Mouse (Mus musculus) ES-Bruce4 (cell line): ENCODE data around the gene Fam89b. TPM values are rescaled to one million over a fixed set of nuclear protein-coding genes. Genes with fewer than 3 reads are reported as not detected.

Experiments used
- H3K27ac ChIP-seq: 2 replicates; pipeline ENCODE4 v1.5.1; 2012; ENCODE audit warnings: low read length, inconsistent platforms; ENCODE audit not compliant: insufficient read depth
- H3K27me3 ChIP-seq: 2 replicates; pipeline ENCODE4 v1.6.1; 2012; ENCODE audit warnings: mild to moderate bottlenecking, low read length, inconsistent platforms; ENCODE audit not compliant: control insufficient read depth, poor library complexity, insufficient read depth, severe bottlenecking
- H3K36me3 ChIP-seq: 2 replicates; pipeline ENCODE4 v1.6.1; 2012; ENCODE audit warnings: inconsistent platforms, mild to moderate bottlenecking, low read length, moderate library complexity; ENCODE audit not compliant: control insufficient read depth, poor library complexity, insufficient read depth, severe bottlenecking
- H3K4me1 ChIP-seq: one replicate; pipeline ENCODE4 v1.8.1; 2011; ENCODE audit warnings: low read length; ENCODE audit not compliant: control insufficient read depth, insufficient read depth
- H3K4me3 ChIP-seq: 2 replicates; pipeline ENCODE4 v1.5.1; 2011; ENCODE audit warnings: low read depth, mild to moderate bottlenecking, low read length
- H3K9ac ChIP-seq: 2 replicates; pipeline ENCODE4 v1.6.1; 2012; ENCODE audit warnings: low read depth, mild to moderate bottlenecking, inconsistent platforms; ENCODE audit not compliant: poor library complexity, severe bottlenecking
- H3K9me3 ChIP-seq: replicated peaks from 2 replicates; pipeline ENCODE4 v1.6.1; 2012; ENCODE audit warnings: mild to moderate bottlenecking, low read length, inconsistent platforms; ENCODE audit not compliant: control insufficient read depth, poor library complexity, insufficient read depth, severe bottlenecking
- CTCF ChIP-seq: IDR thresholded peaks from one replicate; pipeline ENCODE4 v1.8.1; 2011; ENCODE audit warnings: low read depth, low read length
- EP300 ChIP-seq: IDR thresholded peaks from 2 replicates; pipeline ENCODE4 v1.6.1; 2011; ENCODE audit warnings: low read depth, low read length; ENCODE audit not compliant: insufficient read depth
- POLR2A ChIP-seq: IDR thresholded peaks from one replicate; pipeline ENCODE4 v1.8.1; 2011; ENCODE audit warnings: low read length; ENCODE audit not compliant: insufficient read depth
- polyA plus RNA-seq: library from polyadenylated mRNA; stranded (reverse); fragments of >200 nt; gene quantifications from 2 replicates; pipeline ENCODE4 v1.2.4, GENCODE M21; 2011; ENCODE audit warnings: low read depth; ENCODE audit not compliant: missing spikeins, insufficient read depth, insufficient read length

The Fam89b gene
- polyA plus RNA-seq = 13.1 and 14.6 TPM in 2 replicates

DNA sequence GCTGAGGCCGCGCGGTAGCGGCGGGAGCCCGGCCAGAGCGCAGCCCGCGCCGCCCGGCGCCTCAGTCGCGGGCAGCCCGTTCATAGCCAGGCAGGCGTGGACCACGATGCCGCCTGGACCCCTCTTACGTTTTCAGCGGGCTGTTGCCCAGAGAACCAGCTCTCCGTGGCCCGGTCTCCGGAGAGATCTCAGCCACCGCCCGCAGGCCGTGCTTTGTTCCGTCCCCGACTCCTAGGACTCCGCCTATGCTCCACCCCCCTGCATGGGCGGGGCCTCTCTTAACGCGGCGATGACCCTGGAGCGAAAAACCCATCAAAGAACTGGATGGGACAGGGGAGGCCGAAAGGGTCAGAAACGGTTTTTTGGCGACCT is at the start of gene Fam89b:
Fam89b (minus strand) TSS at position 210 of the 372 bp plus-strand sequence.
- Histone ChIP-seq H3K9ac (peak within 1 kb of the TSS; percentile 95), H3K4me1 (no peaks in the 10 kb centered on the region), H3K9me3 (no peaks in the 10 kb centered on the region), H3K27ac (no peak within 1 kb of the TSS), H3K36me3 (no peaks in the 10 kb centered on the region), H3K4me3 (peak within 1 kb of the TSS; percentile 91), H3K27me3 (no peaks in the 10 kb centered on the region)
- TF ChIP-seq EP300 (no peak), CTCF (no peak), POLR2A (peak; percentile 74)

DNA sequence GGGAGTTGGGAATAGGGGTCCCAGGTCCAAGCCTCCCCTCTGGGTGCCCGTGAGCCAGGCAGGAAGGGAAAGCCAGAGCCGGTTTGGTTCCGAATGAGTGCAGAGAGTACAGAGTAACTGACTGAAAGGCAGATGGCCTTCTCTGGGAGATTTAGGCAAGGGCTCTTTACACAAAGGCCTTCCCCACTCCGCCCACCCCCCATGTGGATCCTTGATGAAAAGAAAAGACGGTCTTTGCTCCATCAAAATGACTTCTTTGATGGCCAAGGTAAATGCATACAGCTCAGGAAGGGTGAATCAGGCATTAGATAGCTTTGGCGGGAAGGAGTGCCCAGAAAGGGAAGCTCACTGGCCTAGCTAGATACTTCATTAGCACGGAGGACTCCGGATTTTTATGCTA is 48.9 kb upstream of the Fam89b start:
- TF ChIP-seq CTCF = no peak
- TF ChIP-seq POLR2A = no peak
- no peak for TF ChIP-seq EP300
- peak overlapping the region; percentile 41 for H3K9ac ChIP-seq
- H3K27ac ChIP-seq = peak overlapping the region; percentile 69

DNA sequence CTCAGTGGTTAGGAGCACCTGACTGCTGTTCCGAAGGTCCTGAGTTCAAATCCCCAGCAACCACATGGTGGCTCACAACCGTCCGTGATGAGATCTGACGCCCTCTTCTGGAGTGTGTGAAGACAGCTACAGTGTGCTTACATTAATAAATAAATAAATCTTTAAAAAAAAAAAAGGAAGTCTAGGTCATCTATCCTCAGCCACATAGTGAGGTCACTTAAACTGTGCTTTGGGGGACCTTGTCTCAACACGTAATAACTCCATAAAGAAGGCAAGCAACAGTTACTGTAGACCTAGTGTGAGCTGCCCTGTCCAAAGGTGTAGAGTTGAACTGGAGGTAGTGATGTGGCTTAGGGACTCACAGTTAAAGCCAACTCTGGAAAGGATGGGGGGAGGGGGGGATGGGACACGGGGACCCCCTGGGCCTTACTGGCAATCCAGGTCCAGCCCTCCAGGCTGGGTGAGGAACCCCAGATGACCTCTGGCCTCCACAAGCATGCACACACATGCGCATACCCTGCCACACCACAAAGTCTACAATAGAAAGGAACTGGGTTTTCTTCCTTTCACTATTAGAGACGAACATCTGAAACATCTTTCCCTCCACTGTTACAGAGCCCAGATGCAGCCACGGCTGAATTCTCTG is 48.1 kb upstream of the Fam89b start:
- peaks cover 3% of the 10 kb centered on the region for H3K4me1 ChIP-seq
- TF ChIP-seq POLR2A (no peak), EP300 (peak; percentile 70), CTCF (peak; percentile 24)
- H3K27ac ChIP-seq = peak overlapping the region; percentile 69
- no peaks in the 10 kb centered on the region for H3K9me3 ChIP-seq
- peak overlapping the region; percentile 14; the same call in 1 of the 2 replicates for H3K4me3 ChIP-seq
- peak overlapping the region; percentile 41 for H3K9ac ChIP-seq
- H3K27me3 ChIP-seq = no peaks in the 10 kb centered on the region
- H3K36me3 ChIP-seq = no peaks in the 10 kb centered on the region

More for the DNA sequence above, 48.9 kb upstream of the Fam89b start:
- Histone ChIP-seq H3K9me3 (no peaks in the 10 kb centered on the region), H3K27me3 (no peaks in the 10 kb centered on the region), H3K4me3 (no peak overlapping the region), H3K4me1 (peaks cover 3% of the 10 kb centered on the region), H3K36me3 (no peaks in the 10 kb centered on the region)

DNA sequence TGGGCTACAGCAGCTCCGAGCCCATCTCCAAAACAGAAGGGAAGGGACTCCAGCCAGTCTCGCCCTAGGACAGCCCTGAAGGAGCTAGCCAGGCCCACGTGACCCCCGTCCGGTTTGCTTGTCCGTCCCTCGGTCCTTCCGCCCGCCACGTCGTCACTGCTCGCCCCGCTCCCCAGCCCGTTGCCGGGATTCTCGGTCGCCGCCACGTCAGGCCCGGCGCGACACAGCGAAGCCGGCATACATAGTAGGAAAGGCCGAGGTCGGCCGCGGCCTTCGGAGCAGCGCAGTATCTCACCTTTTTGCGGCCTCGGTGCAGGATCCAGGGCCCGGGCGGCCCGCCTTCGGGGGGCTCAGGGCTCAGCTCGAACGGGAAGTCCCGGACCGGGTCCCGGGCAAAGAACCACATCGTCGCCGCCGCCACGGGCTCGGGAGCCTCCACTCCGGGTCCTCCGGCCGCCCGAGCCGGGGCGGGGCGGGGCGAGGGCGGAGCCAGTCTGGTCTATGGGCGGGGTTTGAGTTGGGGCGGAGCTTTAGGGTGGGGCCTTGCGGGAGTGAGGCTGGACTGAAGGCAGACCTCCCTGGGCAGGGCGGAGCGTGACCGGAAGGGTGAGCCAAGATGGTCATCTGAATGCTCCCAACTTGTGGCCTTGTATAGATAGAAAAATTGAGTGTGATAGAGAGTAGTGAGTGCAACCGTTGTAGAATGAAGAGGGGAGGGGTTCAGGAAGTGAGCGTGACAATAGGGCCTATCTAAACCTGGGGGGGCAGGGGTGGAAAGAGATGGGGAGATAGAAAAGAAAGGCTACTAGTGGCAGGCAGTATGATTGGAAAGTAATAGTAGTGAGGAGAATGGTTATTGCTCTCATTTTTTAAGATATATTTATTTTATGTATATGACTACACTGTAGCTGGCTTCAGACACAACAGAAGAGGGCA is 41.7 kb upstream of the Fam89b start, which contains the start of gene Scyl1:
Scyl1 (minus strand) TSS at position 495 of the 936 bp plus-strand sequence.
- H3K27ac ChIP-seq = no peak within 1 kb of the TSS

DNA sequence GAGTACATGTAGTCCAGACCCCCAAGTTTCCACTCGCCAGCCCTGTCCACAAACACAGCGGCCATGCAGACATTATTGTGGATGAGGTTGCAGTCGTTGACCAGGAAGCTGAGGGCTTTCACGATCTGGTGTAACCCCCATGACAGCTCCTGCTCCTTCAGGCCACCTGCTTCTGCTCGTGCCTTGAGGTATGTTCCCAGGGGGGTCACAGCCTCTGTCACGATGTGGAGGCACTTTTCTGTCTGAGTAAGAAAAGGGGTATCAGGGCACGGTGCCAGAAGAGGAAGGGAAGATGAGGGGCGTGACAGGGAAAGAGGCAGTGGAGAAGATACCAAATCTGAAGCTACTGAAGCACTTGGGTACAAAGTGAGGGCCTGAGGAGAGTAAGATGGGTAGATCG is 40.9 kb upstream of the Fam89b start:
- Histone ChIP-seq H3K9ac (peak overlapping the region; percentile 84), H3K27me3 (no peaks in the 10 kb centered on the region), H3K4me3 (peak overlapping the region; percentile 72), H3K36me3 (0 out of 2 replicates have a peak, but pooled peaks cover 3% of the 10 kb centered on the region), H3K9me3 (no peaks in the 10 kb centered on the region), H3K27ac (no peak overlapping the region), H3K4me1 (no peaks in the 10 kb centered on the region)
- TF ChIP-seq POLR2A (no peak), EP300 (no peak), CTCF (no peak)

More for the DNA sequence above, 41.7 kb upstream of the Fam89b start, which contains the start of gene Scyl1:
- TF ChIP-seq CTCF = no peak
- no peak for TF ChIP-seq EP300
- peak; percentile 54 for TF ChIP-seq POLR2A
- H3K9ac ChIP-seq = peak within 1 kb of the TSS; percentile 84
- no peaks in the 10 kb centered on the region for H3K4me1 ChIP-seq
- H3K4me3 ChIP-seq = peak within 1 kb of the TSS; percentile 80
- 0 out of 2 replicates have a peak, but pooled peaks cover 3% of the 10 kb centered on the region for H3K36me3 ChIP-seq
- no peaks in the 10 kb centered on the region for H3K27me3 ChIP-seq
- H3K9me3 ChIP-seq = no peaks in the 10 kb centered on the region
